In the genomic region with DNA sequence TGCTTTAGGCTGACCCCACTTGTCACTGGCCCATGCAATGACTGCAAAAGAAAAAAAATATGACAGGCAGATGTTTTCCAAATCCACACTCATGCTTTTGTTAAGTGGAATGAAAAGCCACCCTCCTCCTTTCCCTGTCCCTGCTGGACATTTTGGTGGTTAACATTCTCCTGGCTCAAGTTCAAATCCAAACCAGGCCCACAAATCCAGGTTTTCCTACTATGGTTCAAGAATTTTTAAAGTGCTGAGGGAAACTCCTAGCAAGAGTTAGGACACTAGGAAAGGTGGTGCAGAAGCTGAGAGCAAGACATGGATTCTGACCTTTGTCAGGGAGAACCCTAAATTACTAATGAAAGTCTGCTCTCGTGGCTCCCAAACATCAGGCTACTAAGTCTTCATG, we compare ENCODE assay signal across 28 mouse cellular contexts.
"Had no signal": no experiment of that assay in that cellular context is flagged by ENCODE, and none has a peak within 500 bp of the region (broad histone marks: within the 10 kb centered on the region; RNA-seq: fewer than 3 reads in every experiment).

No protein-coding gene starts in this region.

- H3K9ac ChIP-seq: embryonic facial prominence, embryonic 12.5 days; embryonic facial prominence, embryonic 13.5 days; embryonic facial prominence, embryonic 15.5 days; forebrain, embryonic 12.5 days; forebrain, embryonic 13.5 days; forebrain, embryonic 15.5 days; forebrain, postnatal 0 days had no signal

- H3K27me3 ChIP-seq: embryonic facial prominence, embryonic 12.5 days; embryonic facial prominence, embryonic 13.5 days; embryonic facial prominence, embryonic 15.5 days; forebrain, embryonic 12.5 days; forebrain, embryonic 13.5 days; forebrain, embryonic 15.5 days had no signal

- ATAC-seq: forebrain, embryonic 13.5 days; forebrain, embryonic 14.5 days; forebrain, embryonic 15.5 days; forebrain, embryonic 16.5 days had no signal

- H3K27ac ChIP-seq: embryonic facial prominence, embryonic 10.5 days; embryonic facial prominence, embryonic 12.5 days; embryonic facial prominence, embryonic 13.5 days; embryonic facial prominence, embryonic 15.5 days; forebrain, embryonic 10.5 days; forebrain, embryonic 12.5 days; forebrain, embryonic 13.5 days; forebrain, embryonic 15.5 days; gastrocnemius, adult 2 months; heart, adult 2 months had no signal

- DNase-seq: cerebellum, adult 2 months; cerebellum, adult 8-10 months; cerebellum, adult 9-10 months; cerebellum, adult 9-11 months; cerebellum, postnatal 10 days; cerebellum, postnatal 14 days; cerebellum, postnatal 25 days; cerebellum, postnatal 36 days; embryo, embryonic 11 days; gastrocnemius, adult 2 months; gastrocnemius, postnatal 10 days; gastrocnemius, postnatal 14 days; gastrocnemius, postnatal 25 days; gastrocnemius, postnatal 36 days; heart, adult 18-20 months; heart, adult 2 months had no signal

- H3K36me3 ChIP-seq: embryonic facial prominence, embryonic 10.5 days; embryonic facial prominence, embryonic 12.5 days; embryonic facial prominence, embryonic 13.5 days; embryonic facial prominence, embryonic 15.5 days; forebrain, embryonic 10.5 days; forebrain, embryonic 12.5 days; forebrain, embryonic 15.5 days had no signal

- H3K4me2 ChIP-seq: embryonic facial prominence, embryonic 12.5 days; embryonic facial prominence, embryonic 13.5 days; embryonic facial prominence, embryonic 15.5 days; forebrain, embryonic 12.5 days; forebrain, embryonic 13.5 days; forebrain, embryonic 15.5 days had no signal

- H3K4me3 ChIP-seq: embryonic facial prominence, embryonic 10.5 days; embryonic facial prominence, embryonic 12.5 days; embryonic facial prominence, embryonic 13.5 days; embryonic facial prominence, embryonic 15.5 days; erythroblast, embryonic 14.5 days; forebrain, embryonic 10.5 days; forebrain, embryonic 12.5 days; forebrain, embryonic 13.5 days; forebrain, embryonic 15.5 days; gastrocnemius, adult 2 months; heart, adult 2 months had no signal

- H3K9me3 ChIP-seq: embryonic facial prominence, embryonic 10.5 days; embryonic facial prominence, embryonic 12.5 days; embryonic facial prominence, embryonic 13.5 days; embryonic facial prominence, embryonic 15.5 days; forebrain, embryonic 10.5 days; forebrain, embryonic 12.5 days; forebrain, embryonic 13.5 days; forebrain, embryonic 15.5 days had no signal

- H3K4me1 ChIP-seq: embryonic facial prominence, embryonic 12.5 days had no signal
